Mouse (Mus musculus) limb, embryonic 13.5 days (tissue): ENCODE measurements around the gene Ebf1. TPM values are rescaled to one million over a fixed set of nuclear protein-coding genes. Genes with fewer than 3 reads are reported as not detected.

Experiments
- ATAC-seq: fragments of 200-750 bp; cut with Nextera tagmentation; 2 replicates; pipeline ENCODE4 v1.8.0; 2017; ENCODE audit warnings: low read depth, moderate number of reproducible peaks, moderate TSS enrichment; ENCODE audit not compliant: low FRiP score
- H3K27ac ChIP-seq: fragments of 300-500 bp; sonication (generic); 2 replicates; pipeline ENCODE4 v1.5.1; 2015; ENCODE audit warnings: inconsistent platforms, mild to moderate bottlenecking, moderate library complexity
- H3K27me3 ChIP-seq: fragments of 300-500 bp; sonication (generic); 2 replicates; pipeline ENCODE4 v1.6.1; 2015; ENCODE audit warnings: mild to moderate bottlenecking, inconsistent platforms
- H3K36me3 ChIP-seq: fragments of 300-500 bp; sonication (generic); 2 replicates; pipeline ENCODE4 v1.6.1; 2015; ENCODE audit warnings: inconsistent platforms, mild to moderate bottlenecking, moderate library complexity
- H3K4me1 ChIP-seq: fragments of 300-500 bp; sonication (generic); 2 replicates; pipeline ENCODE4 v1.6.1; 2015; ENCODE audit warnings: inconsistent platforms
- H3K4me2 ChIP-seq: fragments of 300-500 bp; sonication (generic); replicated peaks from 2 replicates; pipeline ENCODE4 v1.6.1; 2015; ENCODE audit warnings: inconsistent platforms, mild to moderate bottlenecking, moderate library complexity
- H3K4me3 ChIP-seq: fragments of 300-500 bp; sonication (generic); 2 replicates; pipeline ENCODE4 v1.5.1; 2015; ENCODE audit warnings: moderate library complexity, mild to moderate bottlenecking, inconsistent platforms
- H3K9ac ChIP-seq: fragments of 300-500 bp; sonication (generic); 2 replicates; pipeline ENCODE4 v1.6.1; 2015; ENCODE audit warnings: mild to moderate bottlenecking, inconsistent platforms
- H3K9me3 ChIP-seq: fragments of 300-500 bp; sonication (generic); 2 replicates; pipeline ENCODE4 v1.6.1; 2016; ENCODE audit warnings: inconsistent platforms
- WGBS: fragments of 180-500 bp; shearing (Covaris S2); methylation state at CpG from one replicate; pipeline ENCODE4 v1.1.7; 2015; 5-methylcytosine and 5-hydroxymethylcytosine counted together
- polyA plus RNA-seq: library from polyadenylated mRNA; unstranded; fragments of >200 nt; fragmentation: Nextera tagmentation; extraction: Ambion mirVana; gene quantifications from 2 replicates; pipeline ENCODE4 v1.2.1, GENCODE M21; 2015

The Ebf1 gene
- polyA plus RNA-seq, 1 experiment from 2014 or later = 103 TPM

DNA sequence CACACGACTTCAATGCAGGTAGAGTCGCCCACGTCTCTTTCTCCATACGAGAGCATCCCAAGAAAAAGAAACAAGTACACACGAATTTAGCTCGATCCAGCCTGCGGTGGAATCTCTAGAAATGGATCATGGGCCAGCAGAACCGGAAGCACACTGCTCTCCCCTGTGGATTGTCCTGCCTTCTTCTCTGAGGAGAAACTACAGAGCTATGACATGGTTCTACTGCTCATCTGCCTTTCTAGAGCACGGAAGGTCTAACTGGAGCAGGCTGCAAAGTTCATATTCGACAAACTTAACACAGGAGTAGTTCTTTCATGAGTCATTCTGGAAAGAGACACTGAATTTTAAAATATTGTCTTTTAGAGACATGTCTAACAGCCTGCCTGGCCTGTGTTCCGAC lies 8.5 kb upstream of the Ebf1 start:
- no peaks in the 10 kb centered on the region for H3K9me3 ChIP-seq
- no peak overlapping the region for H3K4me3 ChIP-seq
- no peak overlapping the region for H3K27ac ChIP-seq
- WGBS = 76% methylated on average over 11 of the region's 11 CpGs
- no peaks in the 10 kb centered on the region for H3K36me3 ChIP-seq
- H3K9ac ChIP-seq = no peak overlapping the region
- H3K4me2 ChIP-seq = no peak overlapping the region
- ATAC-seq = no peak
- H3K4me1 ChIP-seq = peaks cover 25% of the 10 kb centered on the region
- peaks cover 30% of the 10 kb centered on the region for H3K27me3 ChIP-seq

DNA sequence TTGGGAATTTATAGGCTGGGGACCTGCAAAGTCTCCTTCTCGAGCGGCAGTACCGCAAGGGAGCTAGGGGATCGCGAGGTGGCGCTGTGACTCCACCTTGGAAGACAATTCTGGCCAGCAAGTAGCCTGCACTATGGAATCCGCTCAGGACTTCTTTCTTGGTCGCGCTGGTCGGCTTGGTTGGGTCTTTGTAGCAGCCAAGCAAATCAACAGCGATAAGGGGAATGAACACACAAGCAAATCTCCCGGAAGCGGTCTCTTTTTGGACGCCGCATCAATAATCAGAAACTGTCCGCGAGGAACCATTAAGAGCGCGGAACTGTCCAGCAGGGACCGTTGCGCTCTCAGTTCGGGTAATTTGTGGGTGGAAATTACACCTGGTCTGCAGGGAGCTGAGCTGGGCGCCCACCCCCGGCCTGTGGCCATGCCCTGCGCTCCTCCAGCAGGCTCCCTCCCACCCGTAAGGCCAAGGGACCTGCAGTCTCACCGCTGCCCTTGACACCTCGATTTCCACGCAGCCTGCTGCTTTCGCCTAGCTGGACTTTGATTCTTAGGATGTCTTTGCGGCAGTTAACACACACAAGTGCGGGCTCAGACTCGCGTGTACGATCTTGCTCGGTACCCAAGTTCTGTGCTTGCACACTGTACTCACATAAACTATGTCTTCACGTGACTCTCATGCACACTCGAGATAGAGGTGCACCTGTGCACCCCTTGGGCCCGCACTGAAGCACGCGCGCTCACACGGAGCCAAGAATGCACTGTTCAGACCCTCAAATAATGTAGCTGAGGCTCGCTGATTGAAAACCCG lies 5.9 kb upstream of the Ebf1 start:
- Histone ChIP-seq H3K27ac (peak overlapping the region; percentile 34; the same call in 1 of the 2 replicates), H3K36me3 (no peaks in the 10 kb centered on the region), H3K4me2 (peak overlapping the region; percentile 84), H3K4me1 (peaks cover 34% of the 10 kb centered on the region), H3K9me3 (no peaks in the 10 kb centered on the region), H3K27me3 (peaks cover 50% of the 10 kb centered on the region), H3K9ac (peak overlapping the region; percentile 62), H3K4me3 (peak overlapping the region; percentile 45)
- WGBS = under 1% methylated on average over 45 of the region's 45 CpGs
- peak; percentile 80 for ATAC-seq

DNA sequence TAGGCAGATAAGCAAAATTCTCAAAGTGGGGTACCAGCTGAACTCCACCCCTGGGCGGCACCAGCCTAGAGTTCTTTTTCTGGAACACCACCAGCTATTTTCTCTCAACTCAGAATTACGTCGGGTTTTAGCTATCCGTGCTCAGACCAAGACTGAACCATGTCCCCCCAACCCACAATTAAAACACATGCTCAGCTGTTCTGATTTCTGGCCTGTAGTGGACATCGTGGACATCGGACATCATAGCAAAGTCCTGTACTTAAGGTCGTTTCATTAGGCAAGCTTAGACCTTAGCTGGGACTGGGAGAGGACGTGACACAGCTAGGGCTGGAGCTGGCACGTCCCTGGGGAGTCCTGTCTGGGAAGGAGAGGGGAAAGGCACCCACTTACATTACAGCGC lies 5.0 kb upstream of the Ebf1 start:
- peaks cover 55% of the 10 kb centered on the region for H3K27me3 ChIP-seq
- peaks cover 39% of the 10 kb centered on the region for H3K4me1 ChIP-seq
- no peak overlapping the region for H3K9ac ChIP-seq
- no peaks in the 10 kb centered on the region for H3K36me3 ChIP-seq
- H3K4me3 ChIP-seq = 0 out of 2 replicates have a peak overlapping the region, but pooled peaks have one; percentile 7
- no peak for ATAC-seq
- H3K9me3 ChIP-seq = no peaks in the 10 kb centered on the region
- no peak overlapping the region for H3K27ac ChIP-seq
- H3K4me2 ChIP-seq = peak overlapping the region; percentile 84
- WGBS = 5% methylated on average over 10 of the region's 10 CpGs

DNA sequence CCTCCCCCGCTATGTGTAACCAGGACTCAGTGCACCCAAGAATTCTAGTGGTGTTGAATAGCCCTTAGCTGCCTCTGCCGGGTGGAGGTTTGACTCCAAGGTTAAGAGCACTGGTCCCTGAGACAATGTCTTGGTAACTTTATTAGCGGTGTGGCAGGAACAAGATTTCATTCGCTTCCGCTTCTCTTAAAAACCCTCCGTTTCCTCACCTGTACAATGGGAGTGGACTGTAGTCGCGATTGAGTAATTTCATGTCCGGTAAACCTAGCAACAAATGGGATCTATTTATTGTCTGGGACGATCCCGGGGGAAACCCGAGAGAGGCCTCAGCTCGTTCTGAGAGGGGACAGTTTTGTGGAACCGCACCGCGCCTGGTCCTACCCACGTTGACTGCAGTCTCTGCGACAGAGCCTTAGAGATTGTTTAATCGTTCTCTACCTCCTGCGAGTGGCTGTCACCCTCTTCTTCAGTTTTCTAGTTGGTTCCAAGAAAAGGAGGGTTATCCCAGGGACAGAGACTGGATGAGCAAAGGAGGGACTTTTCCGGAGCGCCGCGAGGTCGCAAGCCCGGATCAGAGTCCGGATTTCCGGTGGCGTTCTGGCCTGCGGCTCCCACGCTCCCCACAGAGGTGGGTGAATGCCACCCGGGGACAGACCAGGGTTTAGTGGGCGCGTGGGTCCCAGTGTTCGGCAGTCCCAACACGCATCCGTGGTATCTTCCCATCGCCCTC lies 4.3 kb upstream of the Ebf1 start:
- H3K9me3 ChIP-seq = no peaks in the 10 kb centered on the region
- H3K27me3 ChIP-seq = peaks cover 55% of the 10 kb centered on the region
- WGBS = 4% methylated on average over 38 of the region's 38 CpGs
- peaks cover 39% of the 10 kb centered on the region for H3K4me1 ChIP-seq
- no peak for ATAC-seq
- H3K27ac ChIP-seq = peak overlapping the region; percentile 29; the same call in 1 of the 2 replicates
- peak overlapping the region; percentile 84 for H3K4me2 ChIP-seq
- peak overlapping the region; percentile 33 for H3K4me3 ChIP-seq
- H3K36me3 ChIP-seq = no peaks in the 10 kb centered on the region
- H3K9ac ChIP-seq = peak overlapping the region; percentile 65

DNA sequence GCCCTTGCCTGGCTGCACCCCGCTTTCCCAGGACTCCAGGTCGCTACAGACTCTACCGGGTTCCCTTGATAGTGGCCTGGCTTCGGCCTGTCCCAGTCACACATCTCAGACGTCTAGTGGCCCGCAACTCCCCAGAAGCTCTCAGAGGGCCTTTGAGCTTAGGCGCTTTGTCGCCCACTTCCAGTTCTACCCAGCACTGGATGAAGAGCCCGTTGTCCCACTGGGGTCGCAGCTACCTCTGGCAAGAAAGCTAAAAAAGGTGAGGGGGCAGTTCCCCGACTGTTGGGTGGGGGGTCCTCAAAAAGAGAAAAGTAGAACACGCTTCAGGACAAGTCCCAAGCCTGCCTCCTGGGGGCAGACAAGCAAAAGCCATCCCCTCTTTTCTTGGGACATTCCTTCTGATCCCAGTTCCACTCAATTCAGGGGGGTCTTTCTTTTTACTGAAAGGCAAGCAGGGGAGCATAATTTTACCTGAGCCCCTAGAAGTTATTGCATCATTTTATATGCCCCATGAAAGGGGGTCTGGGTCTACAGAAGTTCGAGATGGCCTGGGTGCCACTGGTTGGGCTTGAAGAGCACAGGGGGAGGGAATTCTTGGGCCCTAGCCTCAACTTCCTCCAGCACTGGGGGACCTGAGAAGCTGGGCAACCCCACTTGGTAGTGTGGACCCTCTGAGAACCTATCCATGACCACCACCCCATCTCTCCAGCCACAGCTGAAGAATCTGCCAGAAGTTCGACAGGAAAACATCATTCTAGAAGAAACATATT lies 3.5 kb upstream of the Ebf1 start:
- H3K27me3 ChIP-seq = peaks cover 55% of the 10 kb centered on the region
- H3K36me3 ChIP-seq = no peaks in the 10 kb centered on the region
- peaks cover 39% of the 10 kb centered on the region for H3K4me1 ChIP-seq
- peak overlapping the region; percentile 65 for H3K9ac ChIP-seq
- 7% methylated on average over 14 of the region's 14 CpGs for WGBS
- H3K27ac ChIP-seq = peak overlapping the region; percentile 29; the same call in 1 of the 2 replicates
- H3K4me2 ChIP-seq = peak overlapping the region; percentile 84
- peak overlapping the region; percentile 33 for H3K4me3 ChIP-seq
- no peaks in the 10 kb centered on the region for H3K9me3 ChIP-seq
- no peak for ATAC-seq

DNA sequence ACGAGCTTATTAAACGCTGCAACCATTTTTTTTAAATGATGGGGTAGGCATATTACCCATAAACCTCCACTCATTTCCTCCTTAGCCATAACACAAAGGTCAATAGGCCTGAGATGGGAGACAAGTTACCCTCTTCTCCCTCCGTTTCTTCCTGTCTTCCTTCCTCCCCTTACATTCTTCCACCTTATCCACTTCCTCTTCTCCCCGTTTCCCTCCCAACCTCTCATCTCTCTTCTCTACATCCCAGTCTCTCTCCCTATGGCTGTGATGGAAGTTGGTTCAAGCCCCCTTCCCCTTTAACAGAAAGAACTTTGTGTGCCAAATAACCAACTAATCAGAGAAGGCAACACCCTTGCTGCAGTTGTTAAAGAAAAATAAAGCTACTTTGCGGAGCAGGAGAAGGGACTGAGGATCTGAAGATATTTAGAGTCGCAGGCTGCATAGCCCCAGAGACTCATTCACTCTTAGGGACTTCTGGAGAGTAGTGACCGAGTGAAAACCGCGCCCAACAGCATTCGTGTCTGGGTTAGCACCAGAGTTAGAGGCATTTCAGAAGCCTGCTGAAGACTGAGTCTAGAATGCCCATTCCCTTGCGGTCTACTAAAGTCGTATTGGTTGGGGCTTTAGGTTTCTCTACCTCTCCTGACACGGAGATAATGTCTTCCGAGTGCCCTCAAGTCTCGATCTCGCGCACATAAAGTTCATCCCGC lies 884 bp upstream of the Ebf1 start:
- H3K27ac ChIP-seq = peak overlapping the region; percentile 99; the same call in 1 of the 2 replicates
- H3K9ac ChIP-seq = peak overlapping the region; percentile 77
- 10% methylated on average over 18 of the region's 18 CpGs for WGBS
- H3K4me2 ChIP-seq = peak overlapping the region; percentile 80
- peaks cover 47% of the 10 kb centered on the region for H3K4me1 ChIP-seq
- no peak for ATAC-seq
- no peaks in the 10 kb centered on the region; the same call in 1 of the 2 replicates for H3K36me3 ChIP-seq
- peaks cover 66% of the 10 kb centered on the region for H3K27me3 ChIP-seq
- no peaks in the 10 kb centered on the region for H3K9me3 ChIP-seq
- peak overlapping the region; percentile 73 for H3K4me3 ChIP-seq

DNA sequence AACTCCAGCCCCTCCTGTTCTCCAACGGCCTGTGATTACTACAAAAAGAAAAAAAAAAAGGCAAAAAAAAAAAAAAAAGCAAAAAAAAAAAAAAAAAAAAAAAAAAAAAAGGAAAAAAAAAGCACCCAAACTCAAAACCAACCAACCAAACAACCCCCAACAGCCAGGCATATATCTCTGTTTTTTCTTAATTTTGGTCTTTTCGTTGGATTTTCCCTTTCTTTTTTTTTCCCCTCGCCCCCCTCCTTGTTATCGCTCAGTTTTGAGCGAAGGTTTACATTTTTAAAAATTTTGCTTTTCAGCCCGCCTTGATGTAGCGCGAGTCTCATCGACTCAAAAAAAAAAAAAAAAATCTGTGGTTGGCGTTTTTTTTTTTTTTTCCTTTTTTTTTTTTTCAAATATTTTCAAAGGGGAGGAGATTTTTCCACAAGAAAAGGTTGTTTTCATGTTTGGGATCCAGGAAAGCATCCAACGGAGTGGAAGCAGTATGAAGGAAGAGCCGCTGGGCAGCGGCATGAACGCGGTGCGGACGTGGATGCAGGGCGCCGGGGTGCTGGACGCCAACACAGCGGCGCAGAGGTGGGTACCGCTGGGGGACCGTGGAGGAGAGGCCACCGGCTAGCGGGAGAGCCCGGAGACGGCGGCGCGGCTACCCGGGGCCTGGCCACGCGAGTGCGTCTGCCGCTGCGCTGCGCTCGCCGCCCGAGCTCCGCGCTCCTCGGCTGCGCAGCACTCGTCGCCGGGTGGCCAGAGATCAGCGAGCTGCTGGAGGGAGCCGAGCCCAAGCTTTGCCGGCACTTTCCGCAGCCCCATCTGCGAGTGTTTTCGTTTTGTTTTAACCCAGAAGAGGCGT lies 843 bp downstream of the Ebf1 start:
- Histone ChIP-seq H3K27ac (peak overlapping the region; percentile 99), H3K27me3 (peaks cover 60% of the 10 kb centered on the region), H3K4me2 (peak overlapping the region; percentile 80), H3K36me3 (peaks cover 9% of the 10 kb centered on the region), H3K4me1 (peaks cover 42% of the 10 kb centered on the region), H3K9ac (peak overlapping the region; percentile 98), H3K4me3 (peak overlapping the region; percentile 73), H3K9me3 (no peaks in the 10 kb centered on the region)
- under 1% methylated on average over 55 of the region's 55 CpGs for WGBS
- ATAC-seq = no peak

DNA sequence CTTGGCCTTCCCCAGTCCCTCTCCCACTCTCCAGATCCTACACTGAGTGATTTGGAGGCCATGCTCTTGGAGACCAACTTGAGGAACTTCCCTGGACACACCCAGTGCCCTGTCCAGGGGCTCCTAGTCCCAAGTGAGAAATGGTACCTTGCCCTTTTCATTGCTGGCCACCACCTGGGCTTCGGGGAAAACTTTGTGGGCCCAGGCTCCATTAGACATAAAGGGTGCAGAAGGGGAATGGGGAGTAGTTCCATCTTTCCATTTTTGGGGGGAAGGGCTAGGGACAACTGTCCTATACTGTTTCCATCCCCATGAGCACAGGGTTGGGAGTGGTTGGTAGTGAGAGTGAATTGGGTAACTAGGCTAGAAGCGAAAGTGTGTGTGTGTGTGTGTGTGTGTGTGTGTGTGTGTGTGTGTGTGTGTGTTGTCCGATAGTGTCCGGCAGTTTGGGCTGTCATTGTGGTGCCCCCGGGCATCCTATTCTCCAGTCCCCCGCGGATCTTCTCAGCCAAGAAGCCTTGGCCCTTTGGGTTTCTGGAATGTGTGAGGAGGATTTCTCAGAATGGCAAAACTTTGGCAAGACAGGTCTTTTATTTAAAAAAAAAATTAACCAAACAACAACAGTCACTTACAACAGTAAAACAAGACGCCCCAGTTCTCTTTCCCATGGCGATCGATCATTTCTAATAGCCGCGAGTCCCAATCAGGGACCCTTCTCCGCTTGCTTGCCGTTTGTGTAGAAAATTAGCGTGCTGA lies 2.2 kb downstream of the Ebf1 start:
- peak overlapping the region; percentile 99 for H3K27ac ChIP-seq
- no peaks in the 10 kb centered on the region for H3K9me3 ChIP-seq
- WGBS = 1% methylated on average over 14 of the region's 15 CpGs
- peak overlapping the region; percentile 73 for H3K4me3 ChIP-seq
- peak overlapping the region; percentile 80 for H3K4me2 ChIP-seq
- peaks cover 11% of the 10 kb centered on the region for H3K36me3 ChIP-seq
- no peak for ATAC-seq
- H3K4me1 ChIP-seq = peaks cover 31% of the 10 kb centered on the region
- peaks cover 47% of the 10 kb centered on the region for H3K27me3 ChIP-seq
- peak overlapping the region; percentile 98 for H3K9ac ChIP-seq

DNA sequence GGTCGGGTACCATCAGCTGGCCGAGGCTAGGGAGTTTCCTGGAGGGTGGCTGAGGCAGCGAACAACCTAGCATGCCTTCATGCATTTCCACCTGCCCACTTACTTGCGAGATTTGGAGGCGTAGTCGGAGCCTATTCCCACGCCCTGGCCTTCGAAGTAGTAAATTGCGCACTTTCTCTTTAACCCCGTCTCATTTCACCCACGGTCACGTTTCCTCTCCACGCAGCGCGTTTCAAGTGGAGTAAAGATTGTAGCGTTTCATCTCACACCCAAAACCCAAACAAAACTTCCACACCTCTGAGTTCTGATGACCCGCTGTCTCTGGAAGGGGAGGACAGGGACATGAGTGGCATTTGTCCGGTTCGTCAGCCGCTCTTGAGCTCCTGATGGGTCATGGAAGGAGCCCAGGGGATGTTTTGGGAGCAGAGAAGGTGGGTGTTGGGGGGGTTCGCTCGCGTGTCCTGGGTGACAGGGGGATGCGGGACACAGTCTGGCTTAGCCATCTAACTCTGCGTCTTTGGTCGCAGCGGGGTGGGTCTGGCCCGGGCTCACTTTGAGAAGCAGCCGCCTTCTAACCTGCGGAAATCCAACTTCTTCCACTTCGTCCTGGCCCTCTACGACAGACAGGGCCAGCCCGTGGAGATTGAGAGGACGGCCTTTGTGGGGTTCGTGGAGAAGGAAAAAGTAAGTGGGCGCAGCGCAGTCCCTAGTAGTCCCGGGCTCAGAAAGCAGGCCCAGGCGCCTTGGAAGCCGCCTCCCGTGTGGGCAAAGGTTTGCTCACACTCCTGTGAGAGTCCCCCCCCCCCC lies 3.0 kb downstream of the Ebf1 start:
- Histone ChIP-seq H3K4me3 (peak overlapping the region; percentile 73), H3K27me3 (peaks cover 44% of the 10 kb centered on the region), H3K9me3 (no peaks in the 10 kb centered on the region), H3K4me1 (peaks cover 36% of the 10 kb centered on the region), H3K9ac (peak overlapping the region; percentile 98), H3K4me2 (peak overlapping the region; percentile 80), H3K27ac (peak overlapping the region; percentile 99), H3K36me3 (peaks cover 16% of the 10 kb centered on the region)
- 1% methylated on average over 41 of the region's 41 CpGs for WGBS
- ATAC-seq = no peak
